Mouse (Mus musculus): ENCODE data around the gene Nif3l1. TPM values are rescaled to one million over a fixed set of nuclear protein-coding genes. Genes with fewer than 3 reads are reported as not detected.
A peak's percentile ranks its signal among the peaks of the same experiment; 100 is the strongest.

The Nif3l1 gene
- polyA plus RNA-seq, 1 experiment from 2014 or later, result 56.9 TPM

- no peak for ATAC-seq
- Histone ChIP-seq H3K4me2 (ENCODE audit: low read length) (peak overlapping the region; percentile 85), H3K4me3 (ENCODE audit: low read depth, low read length) (peak overlapping the region; percentile 76), H3K36me3 (ENCODE audit: control insufficient read depth, insufficient read depth, low read length) (peaks cover 10% of the 10 kb centered on the region; the same call in 1 of the 2 replicates), H3K27ac (ENCODE audit: low read length) (peak overlapping the region; percentile 87), H3K9ac (ENCODE audit: low read depth, low read length) (peak overlapping the region; percentile 82), H3K9me3 (replicated peaks; ENCODE audit: control insufficient read depth, low read length, poor library complexity, severe bottlenecking) (no peaks in the 10 kb centered on the region), H3K27me3 (ENCODE audit: control insufficient read depth, insufficient read depth, low read depth, low read length) (no peaks in the 10 kb centered on the region), H3K4me1 (ENCODE audit: control insufficient read depth, insufficient read depth, low read length) (peaks cover 21% of the 10 kb centered on the region)
- WGBS, result 11% methylated on average over 10 of the region's 10 CpGs
Measured at GRCm38 (mm10) chr1:58444691-58445090, 260 bp upstream of the Nif3l1 start.

GRCm38 (mm10) chr1:58445861-58446260, 910 bp downstream of the Nif3l1 start:
- Histone ChIP-seq H3K4me1 (ENCODE audit: control insufficient read depth, insufficient read depth, low read length) (peaks cover 21% of the 10 kb centered on the region), H3K9ac (ENCODE audit: low read depth, low read length) (peak overlapping the region; percentile 82), H3K27ac (ENCODE audit: low read length) (peak overlapping the region; percentile 87), H3K9me3 (replicated peaks; ENCODE audit: control insufficient read depth, low read length, poor library complexity, severe bottlenecking) (no peaks in the 10 kb centered on the region), H3K4me3 (ENCODE audit: low read depth, low read length) (peak overlapping the region; percentile 76), H3K36me3 (ENCODE audit: control insufficient read depth, insufficient read depth, low read length) (peaks cover 11% of the 10 kb centered on the region), H3K4me2 (ENCODE audit: low read length) (peak overlapping the region; percentile 85), H3K27me3 (ENCODE audit: control insufficient read depth, insufficient read depth, low read depth, low read length) (no peaks in the 10 kb centered on the region)
- ATAC-seq, result peak; percentile 30
- WGBS, result 6% methylated on average over 11 of the region's 11 CpGs

GRCm38 (mm10) chr1:58447766-58448165, 2.8 kb downstream of the Nif3l1 start:
- peaks cover 18% of the 10 kb centered on the region for H3K36me3 ChIP-seq (ENCODE audit: control insufficient read depth, insufficient read depth, low read length)
- H3K4me2 ChIP-seq (ENCODE audit: low read length), result no peak overlapping the region
- no peak overlapping the region for H3K4me3 ChIP-seq (ENCODE audit: low read depth, low read length)
- WGBS, result 94% methylated on average over 7 of the region's 7 CpGs
- H3K4me1 ChIP-seq (ENCODE audit: control insufficient read depth, insufficient read depth, low read length), result peaks cover 21% of the 10 kb centered on the region
- ATAC-seq, result no peak
- no peak overlapping the region for H3K9ac ChIP-seq (ENCODE audit: low read depth, low read length)
- H3K27ac ChIP-seq (ENCODE audit: low read length), result no peak overlapping the region
- no peaks in the 10 kb centered on the region for H3K27me3 ChIP-seq (ENCODE audit: control insufficient read depth, insufficient read depth, low read depth, low read length)
- H3K9me3 ChIP-seq (replicated peaks; ENCODE audit: control insufficient read depth, low read length, poor library complexity, severe bottlenecking), result no peaks in the 10 kb centered on the region

- no peak overlapping the region for H3K9ac ChIP-seq (ENCODE audit: low read depth, low read length)
- no peak for ATAC-seq
- H3K4me2 ChIP-seq (ENCODE audit: low read length), result no peak overlapping the region
- no peaks in the 10 kb centered on the region for H3K27me3 ChIP-seq (ENCODE audit: control insufficient read depth, insufficient read depth, low read depth, low read length)
- no peaks in the 10 kb centered on the region for H3K9me3 ChIP-seq (replicated peaks; ENCODE audit: control insufficient read depth, low read length, poor library complexity, severe bottlenecking)
- H3K36me3 ChIP-seq (ENCODE audit: control insufficient read depth, insufficient read depth, low read length), result peaks cover 22% of the 10 kb centered on the region
- H3K27ac ChIP-seq (ENCODE audit: low read length), result no peak overlapping the region
- no peak overlapping the region for H3K4me3 ChIP-seq (ENCODE audit: low read depth, low read length)
- H3K4me1 ChIP-seq (ENCODE audit: control insufficient read depth, insufficient read depth, low read length), result peaks cover 21% of the 10 kb centered on the region
- WGBS, result 90% methylated on average over 7 of the region's 7 CpGs
Measured at GRCm38 (mm10) chr1:58448396-58448795, 3.4 kb downstream of the Nif3l1 start.

GRCm38 (mm10) chr1:58454316-58454715, 9.4 kb downstream of the Nif3l1 start:
- H3K4me3 ChIP-seq (ENCODE audit: low read depth, low read length), result no peak overlapping the region
- WGBS, result 95% methylated on average over 6 of the region's 6 CpGs
- no peaks in the 10 kb centered on the region for H3K4me1 ChIP-seq (ENCODE audit: control insufficient read depth, insufficient read depth, low read length)
- H3K36me3 ChIP-seq (ENCODE audit: control insufficient read depth, insufficient read depth, low read length), result peaks cover 34% of the 10 kb centered on the region
- H3K9ac ChIP-seq (ENCODE audit: low read depth, low read length), result no peak overlapping the region
- no peak overlapping the region for H3K27ac ChIP-seq (ENCODE audit: low read length)
- no peaks in the 10 kb centered on the region for H3K27me3 ChIP-seq (ENCODE audit: control insufficient read depth, insufficient read depth, low read depth, low read length)
- H3K4me2 ChIP-seq (ENCODE audit: low read length), result no peak overlapping the region
- ATAC-seq, result no peak
- H3K9me3 ChIP-seq (replicated peaks; ENCODE audit: control insufficient read depth, low read length, poor library complexity, severe bottlenecking), result no peaks in the 10 kb centered on the region

GRCm38 (mm10) chr1:58458175-58458574, 13.2 kb downstream of the Nif3l1 start:
- Histone ChIP-seq H3K4me2 (ENCODE audit: low read length) (no peak overlapping the region), H3K9me3 (replicated peaks; ENCODE audit: control insufficient read depth, low read length, poor library complexity, severe bottlenecking) (no peaks in the 10 kb centered on the region), H3K4me1 (ENCODE audit: control insufficient read depth, insufficient read depth, low read length) (no peaks in the 10 kb centered on the region), H3K9ac (ENCODE audit: low read depth, low read length) (no peak overlapping the region), H3K27ac (ENCODE audit: low read length) (no peak overlapping the region), H3K4me3 (ENCODE audit: low read depth, low read length) (no peak overlapping the region), H3K36me3 (ENCODE audit: control insufficient read depth, insufficient read depth, low read length) (peaks cover 21% of the 10 kb centered on the region), H3K27me3 (ENCODE audit: control insufficient read depth, insufficient read depth, low read depth, low read length) (no peaks in the 10 kb centered on the region)
- 93% methylated on average over 5 of the region's 5 CpGs for WGBS
- ATAC-seq, result no peak

- no peak for ATAC-seq
- Histone ChIP-seq H3K27me3 (ENCODE audit: control insufficient read depth, insufficient read depth, low read depth, low read length) (no peaks in the 10 kb centered on the region), H3K4me2 (ENCODE audit: low read length) (no peak overlapping the region), H3K9me3 (replicated peaks; ENCODE audit: control insufficient read depth, low read length, poor library complexity, severe bottlenecking) (no peaks in the 10 kb centered on the region), H3K27ac (ENCODE audit: low read length) (no peak overlapping the region), H3K9ac (ENCODE audit: low read depth, low read length) (no peak overlapping the region), H3K4me1 (ENCODE audit: control insufficient read depth, insufficient read depth, low read length) (no peaks in the 10 kb centered on the region), H3K36me3 (ENCODE audit: control insufficient read depth, insufficient read depth, low read length) (peaks cover 21% of the 10 kb centered on the region), H3K4me3 (ENCODE audit: low read depth, low read length) (no peak overlapping the region)
- WGBS, result 72% methylated on average over 2 of the region's 2 CpGs
Measured at GRCm38 (mm10) chr1:58458867-58459266, 13.9 kb downstream of the Nif3l1 start.

GRCm38 (mm10) chr1:58460566-58460965, 15.6 kb downstream of the Nif3l1 start:
- Histone ChIP-seq H3K4me1 (ENCODE audit: control insufficient read depth, insufficient read depth, low read length) (no peaks in the 10 kb centered on the region), H3K27ac (ENCODE audit: low read length) (no peak overlapping the region), H3K4me2 (ENCODE audit: low read length) (no peak overlapping the region), H3K9me3 (replicated peaks; ENCODE audit: control insufficient read depth, low read length, poor library complexity, severe bottlenecking) (no peaks in the 10 kb centered on the region), H3K36me3 (ENCODE audit: control insufficient read depth, insufficient read depth, low read length) (peaks cover 19% of the 10 kb centered on the region), H3K27me3 (ENCODE audit: control insufficient read depth, insufficient read depth, low read depth, low read length) (no peaks in the 10 kb centered on the region), H3K9ac (ENCODE audit: low read depth, low read length) (no peak overlapping the region), H3K4me3 (ENCODE audit: low read depth, low read length) (no peak overlapping the region)
- ATAC-seq, result no peak
- WGBS, result 93% methylated on average over 3 of the region's 3 CpGs

- H3K9me3 ChIP-seq (replicated peaks; ENCODE audit: control insufficient read depth, low read length, poor library complexity, severe bottlenecking), result no peaks in the 10 kb centered on the region
- H3K27ac ChIP-seq (ENCODE audit: low read length), result no peak overlapping the region
- no peak for ATAC-seq
- H3K27me3 ChIP-seq (ENCODE audit: control insufficient read depth, insufficient read depth, low read depth, low read length), result no peaks in the 10 kb centered on the region
- no peak overlapping the region for H3K9ac ChIP-seq (ENCODE audit: low read depth, low read length)
- no peak overlapping the region for H3K4me3 ChIP-seq (ENCODE audit: low read depth, low read length)
- H3K4me1 ChIP-seq (ENCODE audit: control insufficient read depth, insufficient read depth, low read length), result no peaks in the 10 kb centered on the region
- no peak overlapping the region for H3K4me2 ChIP-seq (ENCODE audit: low read length)
- WGBS, result 95% methylated on average over 2 of the region's 2 CpGs
- peaks cover 27% of the 10 kb centered on the region for H3K36me3 ChIP-seq (ENCODE audit: control insufficient read depth, insufficient read depth, low read length)
Measured at GRCm38 (mm10) chr1:58463935-58464334, 19.0 kb downstream of the Nif3l1 start.
